Mouse (Mus musculus): ENCODE data around the gene Msl1.

Gene Msl1

GRCm38 (mm10) chr11:98795015-98795713, at the start of gene Msl1:
Msl1 (plus strand) TSS chr11:98795516.
- DNase-seq: peak; percentile 93

- peak; percentile 70 for DNase-seq
Measured at GRCm38 (mm10) chr11:98745932-98746853, 49.1 kb upstream of the Msl1 start.

- peak; percentile 97 for DNase-seq
Measured at GRCm38 (mm10) chr11:98746855-98747693, 48.2 kb upstream of the Msl1 start.

GRCm38 (mm10) chr11:98747804-98748505, 47.4 kb upstream of the Msl1 start:
- peak; percentile 81 for DNase-seq

DNA sequence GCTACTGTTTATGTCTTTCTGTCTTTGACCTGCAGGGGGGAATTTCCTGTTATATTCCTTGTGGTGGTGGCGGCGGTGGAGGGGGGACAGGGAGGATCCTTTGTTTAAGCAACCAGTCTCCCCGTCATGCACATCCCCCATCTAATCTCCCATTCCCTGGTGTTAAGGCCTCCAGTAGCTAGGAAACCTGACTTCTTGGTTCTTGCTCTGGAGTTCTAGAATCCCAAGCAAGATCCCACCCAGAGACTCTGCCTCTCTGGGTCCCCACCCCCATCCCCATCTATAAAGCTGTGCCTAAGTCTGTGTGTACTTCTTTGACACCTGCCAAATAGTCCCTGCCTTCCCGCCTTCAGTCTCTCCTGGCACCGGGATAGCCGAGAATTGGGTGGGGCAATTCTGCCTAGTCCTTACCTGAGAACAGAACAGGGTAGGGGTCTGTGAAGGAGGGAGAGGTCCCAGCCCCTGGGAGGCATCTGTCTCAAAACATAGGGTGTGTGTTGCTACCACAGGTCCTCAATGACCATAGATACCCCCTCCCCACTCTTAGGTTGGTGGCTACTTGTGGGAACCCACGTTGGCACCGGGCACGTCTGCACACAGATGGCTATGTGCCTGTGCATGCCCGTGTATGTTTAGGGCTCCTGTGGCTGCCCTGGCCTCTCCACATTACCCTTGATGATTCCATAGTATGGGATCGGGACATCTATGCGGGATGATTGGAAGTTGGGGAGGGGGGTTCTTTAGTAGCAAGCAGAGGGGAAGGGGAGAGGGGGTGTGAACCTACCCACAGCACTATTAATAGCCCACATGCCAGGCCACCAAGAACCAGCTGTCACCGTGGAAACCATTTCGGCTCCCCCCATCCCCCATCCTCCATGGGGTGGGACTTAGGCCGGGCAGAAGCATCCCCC, 46.6 kb upstream of the Msl1 start:
- peak; percentile 78 for DNase-seq

DNA sequence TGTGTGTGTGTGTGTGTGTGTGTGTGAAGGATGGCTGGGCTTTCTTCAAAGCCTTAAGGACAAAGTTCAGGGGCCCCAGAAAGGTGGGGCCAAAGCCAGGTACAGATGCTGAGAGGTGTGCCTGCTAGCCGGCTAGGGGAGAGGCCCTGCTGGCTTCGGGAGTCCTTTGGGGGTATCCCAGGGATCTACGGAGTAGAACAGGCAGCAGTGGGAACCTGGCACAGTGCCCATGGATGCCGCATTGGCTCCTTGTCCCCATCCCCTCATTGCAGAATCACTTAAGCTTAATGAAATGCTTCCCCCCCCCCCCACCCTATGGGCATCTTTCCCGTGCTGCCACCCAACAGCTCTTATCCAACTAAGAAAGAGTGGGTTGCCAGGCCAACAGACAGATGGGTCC, 45.6 kb upstream of the Msl1 start:
- DNase-seq: peak; percentile 76

DNA sequence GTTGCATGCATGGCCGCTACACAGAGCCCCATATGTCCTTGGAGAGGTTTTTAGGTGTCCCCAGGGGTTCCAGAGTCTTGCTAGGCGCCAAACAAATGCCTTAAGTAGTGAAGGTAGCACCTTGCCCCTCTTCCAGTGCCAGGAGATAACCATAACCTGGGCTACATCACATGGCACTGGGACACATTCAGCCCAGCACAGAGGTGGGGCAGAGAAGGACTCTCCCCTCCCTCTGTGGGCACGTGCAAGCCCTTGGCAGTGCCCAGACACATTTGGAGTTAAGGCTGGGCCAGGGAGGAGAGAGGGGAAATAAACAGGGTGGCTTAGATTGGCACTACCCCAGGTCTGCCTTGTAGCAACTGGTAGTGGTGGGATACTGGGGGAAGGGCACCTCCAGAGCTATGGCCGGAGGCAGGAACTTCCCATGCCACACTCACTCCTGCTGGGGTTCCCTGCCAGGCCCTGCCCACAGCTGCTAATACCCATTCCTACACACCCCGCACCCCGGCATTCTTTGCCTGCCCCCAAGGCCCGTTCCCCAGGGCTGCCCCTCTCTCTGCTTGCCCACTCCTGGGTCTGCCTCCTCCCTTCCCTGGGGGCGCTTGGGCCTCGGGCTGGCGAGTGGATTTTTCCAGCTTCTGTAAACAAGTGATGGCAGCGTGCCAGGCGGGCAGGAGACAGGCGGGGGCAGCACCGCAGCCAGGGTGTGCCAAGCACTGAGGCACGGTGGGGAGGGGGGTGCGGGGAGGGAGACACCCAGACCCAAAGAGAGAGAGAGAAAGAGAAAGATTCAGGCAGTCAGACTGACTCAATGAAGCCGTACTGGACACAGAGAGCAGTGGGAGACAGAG, 44.7 kb upstream of the Msl1 start:
- peak; percentile 87 for DNase-seq

- peak; percentile 75 for DNase-seq
Measured at GRCm38 (mm10) chr11:98751221-98751782, 44.0 kb upstream of the Msl1 start.

GRCm38 (mm10) chr11:98752562-98753140, 42.7 kb upstream of the Msl1 start:
- no peak for DNase-seq

DNA sequence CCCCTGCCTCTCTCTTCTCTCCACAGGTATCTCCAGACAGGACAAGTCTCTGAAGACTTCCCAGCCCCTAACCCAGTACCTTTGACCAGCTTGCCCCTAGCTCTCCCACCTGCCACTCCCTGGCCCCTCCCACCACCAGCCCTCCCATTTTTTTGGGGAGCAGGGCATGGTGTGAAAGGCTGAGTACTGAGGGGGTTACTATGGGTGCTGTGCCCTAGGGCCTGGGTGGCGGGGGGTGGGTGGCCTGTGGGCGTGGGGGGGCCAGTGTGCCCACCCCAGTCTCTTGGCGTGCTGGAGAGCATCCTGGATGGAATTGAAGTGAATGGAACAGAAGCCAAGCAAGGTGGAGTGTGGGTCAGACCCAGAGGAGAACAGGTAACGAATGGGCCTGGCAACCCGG, 42.1 kb upstream of the Msl1 start:
- peak; percentile 57 for DNase-seq

- peak; percentile 69 for DNase-seq
Measured at GRCm38 (mm10) chr11:98754151-98754620, 41.1 kb upstream of the Msl1 start.

DNA sequence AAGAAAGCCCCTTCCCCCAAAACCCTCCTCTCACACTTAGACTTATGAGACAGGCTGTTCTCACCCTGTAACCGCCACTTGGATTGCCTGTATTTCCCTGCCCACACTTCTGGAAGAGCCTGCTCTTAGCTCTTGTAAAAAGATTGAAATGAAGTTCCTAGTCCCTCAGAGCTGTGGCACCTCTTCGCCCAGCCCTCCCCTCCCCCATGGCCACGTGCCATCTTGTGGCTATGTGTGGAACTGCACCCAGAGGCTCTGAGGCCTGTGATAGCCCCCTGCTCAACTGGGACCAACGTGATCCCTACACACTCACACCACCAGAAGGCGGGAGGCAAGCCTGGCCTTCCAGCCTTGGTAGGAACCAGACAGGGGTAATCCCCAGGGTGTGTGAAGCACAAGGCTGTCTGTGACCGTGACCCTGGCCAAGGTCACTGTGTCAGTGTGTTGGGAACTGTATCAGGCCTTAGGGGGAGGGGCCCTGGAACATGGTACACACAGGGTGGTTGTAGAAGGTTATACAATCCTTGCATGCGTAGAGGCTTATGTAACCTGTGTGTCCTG, 40.6 kb upstream of the Msl1 start:
- DNase-seq: peak; percentile 79

DNA sequence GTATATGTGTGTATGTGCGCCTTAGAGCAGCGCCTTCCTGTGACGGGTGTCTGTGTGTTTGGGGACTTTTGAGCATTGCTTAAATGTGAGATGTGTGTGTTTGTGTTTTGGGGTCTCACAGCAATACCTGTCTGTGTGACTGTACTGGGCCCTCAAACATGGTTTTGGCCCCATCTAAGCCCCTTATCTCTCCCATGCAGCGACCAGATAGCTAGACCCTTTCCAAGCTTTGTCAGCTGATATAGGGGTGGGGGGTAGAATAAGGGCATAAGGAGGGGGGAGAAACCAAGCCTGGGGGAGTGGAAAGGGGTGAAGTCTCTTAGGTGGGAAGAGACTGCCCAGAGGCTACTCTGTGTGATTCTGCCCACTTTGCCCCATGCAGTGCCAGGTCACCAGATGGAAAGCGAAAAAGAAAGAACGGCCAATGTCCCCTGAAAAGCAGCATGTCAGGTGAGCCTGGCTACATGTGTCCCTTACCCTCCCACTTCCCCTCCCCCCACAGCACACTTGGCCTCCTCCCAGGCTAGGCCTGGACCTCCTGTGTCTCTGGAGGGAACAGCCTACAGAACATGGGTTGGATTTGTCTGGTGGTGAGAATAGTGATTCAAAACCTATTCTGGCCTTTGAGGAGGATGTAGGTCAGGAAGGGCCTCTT, 39.5 kb upstream of the Msl1 start:
- DNase-seq: peak; percentile 72

DNA sequence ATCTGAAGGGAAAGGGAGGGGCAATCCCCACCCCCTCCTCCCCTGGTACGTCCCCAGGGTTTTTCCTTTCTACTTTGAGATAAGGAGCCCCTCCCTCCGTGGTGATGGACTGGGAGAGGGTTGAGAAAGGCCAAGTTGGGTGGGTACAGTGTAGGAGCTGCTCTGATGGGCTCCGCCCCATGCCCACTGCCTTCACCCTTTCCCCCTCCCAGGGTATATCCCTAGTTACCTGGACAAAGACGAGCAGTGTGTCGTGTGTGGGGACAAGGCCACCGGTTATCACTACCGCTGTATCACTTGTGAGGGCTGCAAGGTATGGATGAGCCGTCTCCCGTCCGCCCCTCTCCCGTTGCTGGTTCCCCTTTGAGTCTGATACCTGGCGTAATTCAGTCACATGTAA, 38.6 kb upstream of the Msl1 start:
- DNase-seq: peak; percentile 60

DNA sequence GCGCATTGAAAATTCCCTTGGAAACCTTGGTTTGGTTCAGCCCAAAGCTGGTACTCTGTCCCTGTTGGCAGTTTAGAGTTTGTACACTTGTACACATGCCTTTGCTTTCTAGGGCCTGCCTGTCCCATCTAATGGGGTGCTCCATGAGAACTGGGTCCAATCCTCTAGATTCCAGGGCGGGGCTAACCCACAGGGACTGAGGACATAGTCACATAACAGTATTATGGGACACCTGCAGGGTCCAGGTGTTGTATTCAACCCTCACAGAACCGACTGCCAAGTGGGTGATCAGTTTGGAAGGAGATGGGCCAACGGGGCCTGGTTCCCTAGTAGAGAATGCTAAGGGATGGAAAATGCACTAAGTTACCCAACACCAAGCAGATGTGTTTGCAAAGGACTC, 33.4 kb upstream of the Msl1 start:
- DNase-seq: no peak

DNA sequence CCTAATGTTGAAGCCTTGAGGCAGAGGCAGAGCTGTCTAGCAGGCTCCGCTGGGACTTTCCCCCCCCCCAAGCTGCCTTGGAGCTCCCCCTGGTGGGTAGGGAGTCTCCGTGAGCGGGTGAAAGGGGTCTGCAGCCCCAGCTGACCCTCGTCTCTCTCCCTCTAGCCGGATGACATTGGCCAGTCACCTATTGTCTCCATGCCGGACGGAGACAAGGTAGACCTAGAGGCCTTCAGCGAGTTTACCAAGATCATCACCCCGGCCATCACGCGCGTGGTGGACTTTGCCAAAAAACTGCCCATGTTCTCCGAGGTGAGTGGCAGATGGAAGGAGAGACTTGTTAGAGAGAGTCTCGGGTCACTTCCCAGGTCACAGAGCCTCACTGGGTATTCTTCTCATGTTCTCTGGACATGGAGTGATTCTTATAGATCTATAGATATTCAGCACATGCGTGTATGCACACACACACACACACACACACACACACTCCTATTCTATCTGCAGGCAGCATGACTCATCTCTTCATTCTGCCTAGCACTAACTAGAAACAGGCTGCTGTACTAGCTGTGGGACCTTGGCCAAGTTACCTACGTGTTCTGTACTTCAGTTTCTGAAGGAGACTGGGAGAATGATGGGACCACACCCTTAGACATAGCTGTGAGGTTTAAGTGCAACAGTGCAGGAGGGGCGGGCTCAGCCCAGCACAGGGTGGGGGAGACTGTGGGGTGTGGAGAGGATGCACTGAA, 32.4 kb upstream of the Msl1 start:
- no peak for DNase-seq

DNA sequence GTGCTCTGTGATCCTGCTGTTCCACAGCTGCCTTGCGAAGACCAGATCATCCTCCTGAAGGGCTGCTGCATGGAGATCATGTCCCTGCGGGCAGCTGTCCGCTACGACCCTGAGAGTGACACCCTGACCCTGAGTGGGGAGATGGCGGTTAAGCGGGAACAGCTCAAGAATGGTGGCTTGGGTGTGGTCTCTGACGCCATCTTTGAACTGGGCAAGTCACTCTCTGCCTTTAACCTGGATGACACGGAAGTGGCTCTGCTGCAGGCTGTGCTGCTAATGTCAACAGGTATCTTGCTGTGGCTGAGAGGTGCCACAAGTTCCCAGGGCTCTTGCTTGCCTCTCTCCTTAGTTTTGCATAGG, 31.8 kb upstream of the Msl1 start:
- DNase-seq: no peak

GRCm38 (mm10) chr11:98764091-98764490, 31.2 kb upstream of the Msl1 start:
- DNase-seq: no peak

Data from cerebellum, adult 9-11 months (tissue).